Mouse (Mus musculus): ENCODE results near the gene Notch2. TPM values are rescaled to one million over a fixed set of nuclear protein-coding genes. Genes with fewer than 3 reads are reported as not detected.

The Notch2 gene
- total RNA-seq, 2 experiments from 2014 or later = 11.0 to 16.3 TPM

DNA sequence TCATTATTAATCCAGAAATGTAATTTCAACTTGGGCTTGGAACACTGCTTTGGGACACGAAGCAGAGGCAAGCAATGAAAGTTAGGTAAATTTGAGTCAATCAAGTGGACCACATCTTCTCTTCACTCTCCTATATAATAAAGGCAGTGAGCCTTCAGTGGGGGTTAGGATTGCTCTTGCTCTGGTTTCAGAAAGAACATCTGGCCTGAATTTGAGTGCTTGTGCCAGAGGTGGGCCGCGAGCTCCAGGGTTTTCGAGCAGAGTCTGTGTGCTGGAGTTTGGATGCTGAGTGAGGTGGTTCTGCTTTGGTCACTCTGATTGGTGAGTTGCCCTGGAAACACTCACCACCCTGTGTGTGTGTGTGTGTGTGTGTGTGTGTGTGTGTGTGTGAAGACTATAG is 73.1 kb downstream of the Notch2 start:
- ATAC-seq (replicated peaks; ENCODE audit: low FRiP score, poor library complexity, severe bottlenecking) = no peak

DNA sequence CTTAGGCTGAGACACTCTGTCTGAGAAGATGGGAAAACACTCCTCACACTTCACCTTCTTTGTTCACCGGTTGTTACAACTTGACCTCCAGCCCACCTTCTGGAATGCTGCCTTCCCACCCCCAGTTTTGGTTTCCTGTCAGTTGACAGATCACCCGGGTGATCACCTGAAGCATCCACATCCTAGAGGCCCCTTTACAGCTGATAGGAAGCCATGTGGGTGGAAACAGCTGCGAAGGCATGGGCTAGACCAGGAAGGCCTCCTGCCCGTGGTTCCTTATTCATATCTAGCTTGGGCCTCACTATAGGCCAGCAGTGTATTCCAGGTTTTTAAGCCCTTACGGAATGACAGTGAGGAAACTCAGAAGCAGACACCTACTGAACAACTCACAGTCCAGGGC is 73.5 kb downstream of the Notch2 start:
- no peak for ATAC-seq (replicated peaks; ENCODE audit: low FRiP score, poor library complexity, severe bottlenecking)

GRCm38 (mm10) chr3:98087551-98087950 is 74.2 kb downstream of the Notch2 start:
- ATAC-seq (replicated peaks; ENCODE audit: low FRiP score, poor library complexity, severe bottlenecking) = no peak

DNA sequence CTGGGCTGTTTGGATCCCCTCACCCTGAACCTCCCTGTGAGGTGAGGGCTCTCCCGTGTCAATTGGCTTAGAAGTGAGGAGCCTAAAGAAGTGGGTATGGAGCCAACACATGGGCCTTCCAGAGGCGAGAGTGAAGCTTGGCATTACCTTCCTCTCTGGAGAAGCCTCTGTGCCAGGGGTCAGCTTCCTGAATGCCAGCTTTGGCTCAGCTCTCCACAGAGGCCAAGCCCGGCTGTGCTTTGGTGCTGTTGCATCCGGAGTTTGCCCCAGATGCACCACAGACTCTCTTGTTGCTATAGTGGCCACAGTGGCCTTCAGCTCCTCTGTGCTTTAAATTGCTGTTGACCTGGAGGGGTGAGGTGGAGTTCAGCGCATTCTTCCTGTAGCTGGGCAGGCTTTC is 76.4 kb downstream of the Notch2 start:
- no peak for ATAC-seq (replicated peaks; ENCODE audit: low FRiP score, poor library complexity, severe bottlenecking)

GRCm38 (mm10) chr3:98090129-98090528 is 76.8 kb downstream of the Notch2 start:
- ATAC-seq (replicated peaks; ENCODE audit: low FRiP score, poor library complexity, severe bottlenecking) = no peak

GRCm38 (mm10) chr3:98092680-98093370 is 79.5 kb downstream of the Notch2 start:
- no peak for ATAC-seq (replicated peaks; ENCODE audit: low FRiP score, poor library complexity, severe bottlenecking)

DNA sequence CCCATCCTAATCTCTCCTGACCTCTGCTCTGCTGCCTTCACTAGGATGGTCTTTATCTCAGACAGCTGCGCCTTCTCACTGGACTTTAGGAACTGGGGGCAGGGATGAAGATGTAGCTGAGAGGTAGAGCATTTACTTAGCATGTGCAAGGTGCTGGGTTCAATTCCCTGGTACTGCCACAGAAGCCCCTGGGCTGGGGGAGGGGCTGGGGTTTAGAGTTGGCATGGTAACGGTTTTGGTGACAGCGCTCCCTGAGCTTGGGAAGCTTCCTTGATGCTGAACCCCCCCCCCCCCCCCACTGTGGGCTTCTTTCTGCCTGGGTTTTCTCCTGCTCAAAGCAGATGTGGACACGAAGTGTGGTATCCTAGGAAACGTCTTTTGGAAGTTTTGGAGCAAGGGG is 80.6 kb downstream of the Notch2 start:
- no peak for ATAC-seq (replicated peaks; ENCODE audit: low FRiP score, poor library complexity, severe bottlenecking)

DNA sequence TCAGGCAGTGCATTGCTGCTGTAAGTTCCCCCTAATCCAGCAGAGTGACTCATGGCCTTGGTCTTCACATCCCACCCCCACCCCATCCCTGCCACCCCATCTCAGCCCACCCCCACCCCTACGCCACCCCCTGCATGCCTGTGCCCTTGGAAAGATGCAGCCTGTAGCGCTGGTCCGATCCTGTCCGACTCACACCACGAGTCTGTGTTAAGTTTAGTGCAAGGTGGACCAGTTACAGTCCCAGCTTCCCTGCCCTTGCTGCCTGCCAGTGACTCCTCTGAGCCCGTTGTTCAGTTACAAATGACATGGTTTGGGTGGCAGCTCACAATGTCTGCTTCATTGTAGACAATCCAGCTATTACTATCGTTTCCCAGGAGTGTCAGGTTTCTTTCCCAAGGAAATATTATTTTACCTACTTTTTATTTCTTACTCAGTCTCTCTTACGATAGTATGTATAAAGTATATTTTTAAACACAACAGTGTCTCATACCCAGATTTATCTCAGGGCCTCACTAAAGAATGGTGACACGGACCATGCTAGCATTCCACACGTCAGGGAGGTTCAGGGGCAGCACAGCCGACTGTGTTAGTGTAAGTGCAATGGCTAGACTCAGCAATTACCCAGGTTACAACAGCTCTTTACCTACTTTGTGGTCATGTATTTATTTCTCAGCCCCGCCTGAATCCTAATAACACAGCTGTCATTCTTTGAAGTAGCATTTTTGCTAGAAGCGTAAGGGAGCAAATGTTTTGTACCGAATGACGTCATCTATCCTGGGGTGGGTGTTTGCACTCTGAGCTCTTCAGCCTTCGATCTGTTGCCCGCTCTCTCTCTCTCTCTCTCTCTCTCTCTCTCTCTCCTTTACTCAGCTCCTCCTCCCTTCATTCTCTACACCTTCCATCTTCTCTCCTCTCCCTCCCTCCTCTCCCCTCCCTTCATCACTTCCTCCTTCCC is 81.6 kb downstream of the Notch2 start:
- no peak for ATAC-seq (replicated peaks; ENCODE audit: low FRiP score, poor library complexity, severe bottlenecking)

GRCm38 (mm10) chr3:98096981-98097380 is 83.7 kb downstream of the Notch2 start:
- ATAC-seq (replicated peaks; ENCODE audit: low FRiP score, poor library complexity, severe bottlenecking) = no peak

GRCm38 (mm10) chr3:98098676-98099075 is 85.3 kb downstream of the Notch2 start:
- no peak for ATAC-seq (replicated peaks; ENCODE audit: low FRiP score, poor library complexity, severe bottlenecking)

GRCm38 (mm10) chr3:98099287-98099686 is 86.0 kb downstream of the Notch2 start:
- ATAC-seq (replicated peaks; ENCODE audit: low FRiP score, poor library complexity, severe bottlenecking) = no peak

DNA sequence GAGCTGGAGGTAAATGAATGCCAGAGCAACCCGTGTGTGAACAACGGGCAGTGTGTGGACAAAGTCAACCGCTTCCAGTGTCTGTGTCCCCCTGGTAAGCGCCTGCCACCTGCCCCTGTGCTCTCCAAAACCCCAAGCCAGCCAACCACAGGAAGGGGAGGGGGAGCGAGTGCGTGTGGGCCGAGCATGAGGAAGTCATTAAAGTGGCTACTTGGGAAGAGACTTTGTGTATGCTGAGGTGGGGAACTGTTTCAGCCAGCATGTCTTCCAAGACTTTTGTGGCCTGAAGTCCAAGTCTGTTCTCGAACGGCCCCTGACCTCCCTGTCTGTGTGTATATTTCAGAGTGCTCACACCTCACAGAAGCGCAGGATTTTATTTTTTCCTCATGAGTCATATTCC is 88.2 kb downstream of the Notch2 start:
- ATAC-seq (replicated peaks; ENCODE audit: low FRiP score, poor library complexity, severe bottlenecking) = no peak

- no peak for ATAC-seq (replicated peaks; ENCODE audit: low FRiP score, poor library complexity, severe bottlenecking)
Measured at GRCm38 (mm10) chr3:98104851-98105471, 91.6 kb downstream of the Notch2 start.

- no peak for ATAC-seq (replicated peaks; ENCODE audit: low FRiP score, poor library complexity, severe bottlenecking)
Measured at GRCm38 (mm10) chr3:98105496-98105895, 92.2 kb downstream of the Notch2 start.

DNA sequence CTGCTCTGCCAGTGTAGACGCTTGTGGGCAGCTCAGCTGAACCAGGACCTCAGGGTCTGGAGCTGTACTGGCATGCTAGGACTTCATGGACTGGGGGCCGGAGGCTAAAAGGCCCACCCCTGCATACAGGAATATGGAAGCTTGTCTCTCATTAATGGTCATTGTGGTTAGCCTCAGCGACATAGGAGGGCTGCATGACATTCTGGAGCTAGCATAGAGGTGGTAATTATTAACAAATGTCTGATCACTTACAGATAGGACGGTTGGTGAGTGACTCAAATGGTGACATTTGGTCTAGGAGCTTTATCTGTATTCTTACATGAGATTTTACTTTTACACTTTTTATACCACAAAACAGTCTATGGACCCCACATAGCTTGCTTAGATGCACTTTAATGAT is 92.8 kb downstream of the Notch2 start:
- no peak for ATAC-seq (replicated peaks; ENCODE audit: low FRiP score, poor library complexity, severe bottlenecking)

GRCm38 (mm10) chr3:98106590-98107313 is 93.4 kb downstream of the Notch2 start:
- ATAC-seq (replicated peaks; ENCODE audit: low FRiP score, poor library complexity, severe bottlenecking) = no peak

DNA sequence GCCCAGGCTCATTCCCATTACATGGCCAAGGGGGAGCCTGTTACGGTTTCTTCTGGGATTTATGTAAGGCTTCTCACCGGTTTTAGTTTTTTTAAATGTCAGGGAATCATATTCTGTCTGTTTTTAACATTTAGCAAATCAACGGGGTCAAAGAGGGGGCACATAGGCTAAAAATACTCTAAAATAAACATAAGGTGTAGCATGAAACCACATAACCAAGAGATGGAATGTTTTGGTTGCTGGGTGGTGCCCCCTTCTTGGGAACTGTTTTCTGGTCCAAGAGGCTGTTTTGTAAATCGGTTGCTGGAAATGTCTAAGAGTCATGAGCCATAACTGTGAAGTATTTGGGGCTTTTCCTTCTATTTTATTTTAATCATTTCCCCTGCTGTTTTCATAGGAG is 95.1 kb downstream of the Notch2 start:
- no peak for ATAC-seq (replicated peaks; ENCODE audit: low FRiP score, poor library complexity, severe bottlenecking)

DNA sequence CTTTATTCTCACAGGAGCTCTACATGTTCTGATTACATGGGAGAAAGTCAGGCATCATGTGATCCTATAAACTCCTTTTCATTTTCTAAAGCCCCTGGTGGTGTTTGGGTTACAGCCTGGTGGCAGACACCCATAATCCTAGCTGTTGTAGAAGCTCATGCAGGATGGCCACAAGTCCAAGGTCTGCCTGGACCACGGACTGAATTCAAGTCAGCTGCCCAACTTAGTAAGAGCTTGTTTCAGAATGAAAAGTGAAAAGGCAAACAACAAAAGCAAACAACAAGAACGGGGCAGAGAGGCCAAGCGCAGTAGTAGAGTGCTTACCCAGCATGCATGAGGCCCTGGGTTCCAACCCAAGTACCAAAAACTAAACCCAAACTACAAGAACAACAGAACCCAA is 95.5 kb downstream of the Notch2 start:
- no peak for ATAC-seq (replicated peaks; ENCODE audit: low FRiP score, poor library complexity, severe bottlenecking)

DNA sequence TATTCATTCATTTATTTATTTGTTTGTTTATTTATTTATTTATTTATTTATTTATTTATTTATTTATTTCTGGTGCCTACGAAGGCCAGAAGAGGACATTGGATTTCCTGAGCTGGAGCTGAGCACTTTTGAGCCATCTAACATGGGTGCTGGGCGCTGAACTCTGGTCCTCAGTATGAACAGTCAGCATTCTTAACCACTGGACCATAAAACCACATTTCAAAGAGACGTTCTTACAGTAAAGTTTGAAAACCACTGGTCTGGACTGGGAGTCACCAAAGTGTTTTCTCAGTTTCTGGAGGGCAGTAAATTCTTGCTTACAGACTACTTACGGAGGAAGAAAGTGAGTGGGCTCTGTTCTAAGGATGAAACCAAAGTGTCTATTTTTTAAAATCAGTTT is 97.3 kb downstream of the Notch2 start:
- no peak for ATAC-seq (replicated peaks; ENCODE audit: low FRiP score, poor library complexity, severe bottlenecking)

- ATAC-seq (replicated peaks; ENCODE audit: low FRiP score, poor library complexity, severe bottlenecking) = no peak
Measured at GRCm38 (mm10) chr3:98118252-98118651, 104.9 kb downstream of the Notch2 start.

All from erythroid progenitor cell, adult 5-6 weeks (primary cell).